Mouse (Mus musculus) brain, embryonic 14.5 days (tissue): Measurements from ENCODE around the gene Gin1.

Experiments
- CTCF ChIP-seq: fragments of 200-500 bp; IDR thresholded peaks from 2 replicates; pipeline ENCODE4 v1.5.1; 2012; ENCODE audit warnings: inconsistent platforms, mild to moderate bottlenecking, moderate library complexity, borderline replicate concordance; ENCODE audit not compliant: insufficient read depth, insufficient read length; ENCODE audit errors: extremely low read depth
- POLR2A ChIP-seq: fragments of 200-500 bp; IDR thresholded peaks from 2 replicates; pipeline ENCODE4 v1.6.1; 2012; ENCODE audit warnings: mild to moderate bottlenecking, inconsistent platforms, borderline replicate concordance; ENCODE audit not compliant: poor library complexity, insufficient read depth, insufficient read length, severe bottlenecking; ENCODE audit errors: extremely low read depth

DNA sequence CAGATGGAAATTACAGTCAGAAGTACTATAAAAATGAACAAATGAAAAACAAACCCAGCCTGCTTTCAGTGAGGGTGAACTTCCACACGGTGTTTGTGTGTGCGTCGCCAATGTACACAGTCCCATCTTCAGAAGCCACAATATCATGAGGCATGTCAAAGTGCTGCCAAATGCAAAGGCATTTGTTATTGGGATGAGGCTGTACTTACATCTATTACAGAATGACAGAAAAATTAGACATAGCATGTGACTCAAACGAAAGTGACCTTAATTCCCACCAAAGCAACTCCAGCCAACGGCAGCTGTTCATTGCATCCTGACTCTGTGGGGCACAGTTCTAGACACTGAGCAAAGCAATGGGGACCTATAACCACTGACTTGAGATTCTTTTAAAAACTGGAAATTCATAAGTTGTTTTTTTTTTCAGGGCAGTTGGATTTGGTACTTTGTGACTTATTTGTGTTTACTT lies 64.4 kb downstream of the Gin1 start:
- TF ChIP-seq POLR2A (no peak), CTCF (no peak)
